Mouse (Mus musculus): ENCODE data around the gene Bspry. TPM values are rescaled to one million over a fixed set of nuclear protein-coding genes. Genes with fewer than 3 reads are reported as not detected.

The Bspry gene
- 64.5 TPM for polyA plus RNA-seq (2014; fragmentation: Illumina TruSeq; extraction: RNeasy Lipid Tissue Mini Kit (QIAGEN cat#74804); ENCODE audit: low read depth, low replicate concordance)

GRCm38 (mm10) chr4:62479937-62480708 lies at the start of gene Bspry:
Gene Bspry, plus strand, starts transcription at chr4:62480053.

GRCm38 (mm10) chr4:62435081-62435480 lies 44.8 kb upstream of the Bspry start, which contains the start of gene Rnf183:
Gene Rnf183, minus strand, starts transcription at chr4:62435252.

GRCm38 (mm10) chr4:62470598-62471051 lies 9.2 kb upstream of the Bspry start, which contains the start of gene Wdr31:
Gene Wdr31, minus strand, starts transcription at chr4:62470896.

GRCm38 (mm10) chr4:62503374-62503970 lies 23.6 kb downstream of the Bspry start, which contains the start of gene Hdhd3:
Gene Hdhd3, minus strand, starts transcription at chr4:62503467.

GRCm38 (mm10) chr4:62519849-62520233 lies 40.0 kb downstream of the Bspry start, which contains the start of gene Alad:
Gene Alad, minus strand, starts transcription at chr4:62519918.

GRCm38 (mm10) chr4:62524651-62525488 lies 45.0 kb downstream of the Bspry start, which contains the start of the genes Pole3 and 4933430I17Rik:
Gene Pole3, minus strand, starts transcription at chr4:62525068.
Gene 4933430I17Rik, plus strand, starts transcription at chr4:62525369.

Other genes with a start within 250 kb of the Bspry start
- gene Zfp37, start 249.0 kb upstream of the Bspry start, polyA plus RNA-seq (2014; fragmentation: Illumina TruSeq; extraction: RNeasy Lipid Tissue Mini Kit (QIAGEN cat#74804); ENCODE audit: low read depth, low replicate concordance) = 6.1 TPM
- 66.4 TPM for gene Slc31a2, start 217.5 kb upstream of the Bspry start, polyA plus RNA-seq (2014; fragmentation: Illumina TruSeq; extraction: RNeasy Lipid Tissue Mini Kit (QIAGEN cat#74804); ENCODE audit: low read depth, low replicate concordance)
- 27.7 TPM for gene Fkbp15, start 119.5 kb upstream of the Bspry start, polyA plus RNA-seq (2014; fragmentation: Illumina TruSeq; extraction: RNeasy Lipid Tissue Mini Kit (QIAGEN cat#74804); ENCODE audit: low read depth, low replicate concordance)
- gene Slc31a1, start 119.3 kb upstream of the Bspry start, polyA plus RNA-seq (2014; fragmentation: Illumina TruSeq; extraction: RNeasy Lipid Tissue Mini Kit (QIAGEN cat#74804); ENCODE audit: low read depth, low replicate concordance) = 78.7 TPM
- 61.6 TPM for gene Cdc26, start 71.4 kb upstream of the Bspry start, polyA plus RNA-seq (2014; fragmentation: Illumina TruSeq; extraction: RNeasy Lipid Tissue Mini Kit (QIAGEN cat#74804); ENCODE audit: low read depth, low replicate concordance)
- 12.0 TPM for gene Prpf4, start 71.3 kb upstream of the Bspry start, polyA plus RNA-seq (2014; fragmentation: Illumina TruSeq; extraction: RNeasy Lipid Tissue Mini Kit (QIAGEN cat#74804); ENCODE audit: low read depth, low replicate concordance)
- 1.4 TPM for gene Rnf183, start 44.8 kb upstream of the Bspry start, polyA plus RNA-seq (2014; fragmentation: Illumina TruSeq; extraction: RNeasy Lipid Tissue Mini Kit (QIAGEN cat#74804); ENCODE audit: low read depth, low replicate concordance)
- 6.5 TPM for gene Wdr31, start 9.2 kb upstream of the Bspry start, polyA plus RNA-seq (2014; fragmentation: Illumina TruSeq; extraction: RNeasy Lipid Tissue Mini Kit (QIAGEN cat#74804); ENCODE audit: low read depth, low replicate concordance)
- gene Hdhd3, start 23.4 kb downstream of the Bspry start, polyA plus RNA-seq (2014; fragmentation: Illumina TruSeq; extraction: RNeasy Lipid Tissue Mini Kit (QIAGEN cat#74804); ENCODE audit: low read depth, low replicate concordance) = 11.0 TPM
- gene Alad, start 39.9 kb downstream of the Bspry start, polyA plus RNA-seq (2014; fragmentation: Illumina TruSeq; extraction: RNeasy Lipid Tissue Mini Kit (QIAGEN cat#74804); ENCODE audit: low read depth, low replicate concordance) = 185 TPM
- gene Pole3, start 45.0 kb downstream of the Bspry start, polyA plus RNA-seq (2014; fragmentation: Illumina TruSeq; extraction: RNeasy Lipid Tissue Mini Kit (QIAGEN cat#74804); ENCODE audit: low read depth, low replicate concordance) = 51.0 TPM
- gene 4933430I17Rik, start 45.3 kb downstream of the Bspry start, polyA plus RNA-seq (2014; fragmentation: Illumina TruSeq; extraction: RNeasy Lipid Tissue Mini Kit (QIAGEN cat#74804); ENCODE audit: low read depth, low replicate concordance) = 1.3 TPM
- gene Rgs3, start 79.8 kb downstream of the Bspry start, polyA plus RNA-seq (2014; fragmentation: Illumina TruSeq; extraction: RNeasy Lipid Tissue Mini Kit (QIAGEN cat#74804); ENCODE audit: low read depth, low replicate concordance) = 116 TPM

Data from adipose tissue, adult 10 weeks (tissue).